Mouse (Mus musculus): ENCODE measurements at regions not wholly inside any gene's neighbourhood (a gene's known extent, or its start where the extent isn't known, plus 50 kb on each side); places are given as distances from the start of the nearest gene placed in this dataset.

GRCm38 (mm10) chr7:36519027-36519426, 178.9 kb upstream of the Tshz3 start:
- TF ChIP-seq CTCF (IDR thresholded peaks at IDR 0.05; ENCODE audit: low read depth) (no peak), EP300 (IDR thresholded peaks at IDR 0.05; ENCODE audit: low read depth) (no peak)

Measured in liver, embryonic 14.5 days (tissue).